Mouse (Mus musculus) heart, embryonic 16.5 days (tissue): ENCODE measurements around the gene Dok1. TPM values are rescaled to one million over a fixed set of nuclear protein-coding genes. Genes with fewer than 3 reads are reported as not detected.

ENCODE experiments used
- ATAC-seq: fragments of 200-750 bp; cut with Nextera tagmentation; replicated peaks from 2 replicates; pipeline ENCODE4 v1.8.0; 2017; ENCODE audit warnings: moderate number of reproducible peaks; ENCODE audit not compliant: insufficient read depth, low FRiP score; ENCODE audit errors: extremely low read depth
- H3K27ac ChIP-seq: fragments of 300-500 bp; sonication (generic); 2 replicates; pipeline ENCODE4 v1.5.1; 2014; ENCODE audit warnings: mild to moderate bottlenecking, low read length, control low read depth, moderate library complexity
- H3K27me3 ChIP-seq: fragments of 300-500 bp; sonication (generic); 2 replicates; pipeline ENCODE4 v1.6.1; 2014; ENCODE audit warnings: low read length, mixed read lengths; ENCODE audit not compliant: control insufficient read depth, insufficient read depth
- H3K36me3 ChIP-seq: fragments of 300-500 bp; sonication (generic); 2 replicates; pipeline ENCODE4 v1.6.1; 2014; ENCODE audit not compliant: control insufficient read depth, insufficient read depth
- H3K4me1 ChIP-seq: fragments of 300-500 bp; sonication (generic); 2 replicates; pipeline ENCODE4 v1.6.1; 2014; ENCODE audit warnings: low read length, mixed read lengths; ENCODE audit not compliant: control insufficient read depth, insufficient read depth
- H3K4me2 ChIP-seq: fragments of 300-500 bp; sonication (generic); 2 replicates; pipeline ENCODE4 v1.6.1; 2014; ENCODE audit warnings: low read depth, mild to moderate bottlenecking, control low read depth, low read length
- H3K4me3 ChIP-seq: fragments of 300-500 bp; sonication (generic); 2 replicates; pipeline ENCODE4 v1.5.1; 2014; ENCODE audit warnings: mild to moderate bottlenecking, control low read depth, low read length
- H3K9ac ChIP-seq: fragments of 300-500 bp; sonication (generic); 2 replicates; pipeline ENCODE4 v1.6.1; 2014; ENCODE audit warnings: low read length, control low read depth
- H3K9me3 ChIP-seq: fragments of 300-500 bp; sonication (generic); replicated peaks from 2 replicates; pipeline ENCODE4 v1.6.1; 2016; ENCODE audit warnings: low read length; ENCODE audit not compliant: control insufficient read depth
- WGBS: fragments of 180-500 bp; shearing (Covaris S2); extraction: QIAGEN DNeasy Blood & Tissue Kit; methylation state at CpG from one replicate; pipeline ENCODE4 v1.1.7; 2014; 5-methylcytosine and 5-hydroxymethylcytosine counted together
- polyA plus RNA-seq: library from polyadenylated mRNA; unstranded; fragments of >200 nt; fragmentation: Nextera tagmentation; extraction: Ambion mirVana; gene quantifications from 2 replicates; pipeline ENCODE4 v1.2.1, GENCODE M21; 2015

Gene Dok1
- polyA plus RNA-seq, 1 experiment from 2014 or later, result 9.5 TPM

- no peaks in the 10 kb centered on the region for H3K36me3 ChIP-seq
- H3K4me3 ChIP-seq, result no peak overlapping the region
- no peak for ATAC-seq
- no peak overlapping the region for H3K9ac ChIP-seq
- H3K9me3 ChIP-seq, result no peaks in the 10 kb centered on the region
- H3K4me2 ChIP-seq, result no peak overlapping the region
- peaks cover 4% of the 10 kb centered on the region; the same call in 1 of the 2 replicates for H3K27me3 ChIP-seq
- WGBS, result 64% methylated on average over 4 of the region's 4 CpGs
- no peak overlapping the region for H3K27ac ChIP-seq
- peaks cover 7% of the 10 kb centered on the region for H3K4me1 ChIP-seq
Measured at GRCm38 (mm10) chr6:83024421-83024820, 8.8 kb downstream of the Dok1 start.

- peaks cover 7% of the 10 kb centered on the region for H3K4me1 ChIP-seq
- no peak overlapping the region for H3K9ac ChIP-seq
- H3K4me2 ChIP-seq, result no peak overlapping the region
- no peak for ATAC-seq
- WGBS, result 82% methylated on average over 2 of the region's 2 CpGs
- H3K4me3 ChIP-seq, result no peak overlapping the region
- no peak overlapping the region for H3K27ac ChIP-seq
- H3K36me3 ChIP-seq, result no peaks in the 10 kb centered on the region
- no peaks in the 10 kb centered on the region for H3K9me3 ChIP-seq
- H3K27me3 ChIP-seq, result peaks cover 4% of the 10 kb centered on the region; the same call in 1 of the 2 replicates
Measured at GRCm38 (mm10) chr6:83023786-83024185, 9.5 kb downstream of the Dok1 start.

GRCm38 (mm10) chr6:83023008-83023407 is 10.3 kb downstream of the Dok1 start:
- 81% methylated on average over 9 of the region's 9 CpGs for WGBS
- no peak overlapping the region for H3K4me3 ChIP-seq
- H3K4me2 ChIP-seq, result no peak overlapping the region
- ATAC-seq, result no peak
- no peaks in the 10 kb centered on the region for H3K36me3 ChIP-seq
- H3K27me3 ChIP-seq, result no peaks in the 10 kb centered on the region
- H3K27ac ChIP-seq, result no peak overlapping the region
- no peak overlapping the region for H3K9ac ChIP-seq
- peaks cover 7% of the 10 kb centered on the region for H3K4me1 ChIP-seq
- no peaks in the 10 kb centered on the region; the same call in 1 of the 2 replicates for H3K9me3 ChIP-seq

- H3K4me2 ChIP-seq, result no peak overlapping the region
- H3K36me3 ChIP-seq, result no peaks in the 10 kb centered on the region
- H3K4me3 ChIP-seq, result no peak overlapping the region
- H3K9ac ChIP-seq, result no peak overlapping the region
- no peaks in the 10 kb centered on the region; the same call in 1 of the 2 replicates for H3K9me3 ChIP-seq
- H3K4me1 ChIP-seq, result no peaks in the 10 kb centered on the region
- H3K27ac ChIP-seq, result no peak overlapping the region
- 63% methylated on average over 4 of the region's 4 CpGs for WGBS
- ATAC-seq, result no peak
- H3K27me3 ChIP-seq, result no peaks in the 10 kb centered on the region
Measured at GRCm38 (mm10) chr6:83020836-83021593, 12.3 kb downstream of the Dok1 start.

- ATAC-seq, result no peak
Measured at GRCm38 (mm10) chr6:83020121-83020520, 13.2 kb downstream of the Dok1 start.

GRCm38 (mm10) chr6:83019044-83019443 is 14.2 kb downstream of the Dok1 start:
- no peak overlapping the region for H3K27ac ChIP-seq
- H3K36me3 ChIP-seq, result no peaks in the 10 kb centered on the region
- no peaks in the 10 kb centered on the region for H3K27me3 ChIP-seq
- H3K4me3 ChIP-seq, result no peak overlapping the region
- WGBS, result 77% methylated on average over 3 of the region's 3 CpGs
- H3K4me1 ChIP-seq, result no peaks in the 10 kb centered on the region
- H3K4me2 ChIP-seq, result no peak overlapping the region
- no peaks in the 10 kb centered on the region; the same call in 1 of the 2 replicates for H3K9me3 ChIP-seq
- ATAC-seq, result no peak
- no peak overlapping the region for H3K9ac ChIP-seq

More at GRCm38 (mm10) chr6:83020121-83020520, 13.2 kb downstream of the Dok1 start:
- Histone ChIP-seq H3K4me3 (no peak overlapping the region), H3K36me3 (no peaks in the 10 kb centered on the region), H3K9ac (no peak overlapping the region), H3K27me3 (no peaks in the 10 kb centered on the region), H3K27ac (no peak overlapping the region), H3K9me3 (no peaks in the 10 kb centered on the region; the same call in 1 of the 2 replicates), H3K4me2 (no peak overlapping the region), H3K4me1 (no peaks in the 10 kb centered on the region)
- 85% methylated on average over 6 of the region's 6 CpGs for WGBS

- Histone ChIP-seq H3K4me3 (no peak overlapping the region), H3K27me3 (no peaks in the 10 kb centered on the region), H3K9me3 (no peaks in the 10 kb centered on the region; the same call in 1 of the 2 replicates), H3K36me3 (no peaks in the 10 kb centered on the region), H3K27ac (peak overlapping the region; percentile 62), H3K9ac (no peak overlapping the region), H3K4me2 (no peak overlapping the region), H3K4me1 (no peaks in the 10 kb centered on the region)
- 9% methylated on average over 3 of the region's 3 CpGs for WGBS
- peak; percentile 69; the same call in 1 of the 2 replicates for ATAC-seq
Measured at GRCm38 (mm10) chr6:83017190-83017589, 16.1 kb downstream of the Dok1 start.

GRCm38 (mm10) chr6:83015749-83016148 is 17.5 kb downstream of the Dok1 start:
- H3K9ac ChIP-seq, result no peak overlapping the region
- WGBS, result 76% methylated on average over 2 of the region's 2 CpGs
- no peaks in the 10 kb centered on the region for H3K36me3 ChIP-seq
- no peak overlapping the region for H3K4me3 ChIP-seq
- no peaks in the 10 kb centered on the region; the same call in 1 of the 2 replicates for H3K9me3 ChIP-seq
- H3K4me2 ChIP-seq, result no peak overlapping the region
- H3K27ac ChIP-seq, result no peak overlapping the region
- no peaks in the 10 kb centered on the region for H3K4me1 ChIP-seq
- ATAC-seq, result no peak
- no peaks in the 10 kb centered on the region for H3K27me3 ChIP-seq
